Mouse (Mus musculus) yolk sac, embryonic 10.5 days (tissue): ENCODE measurements around the gene Cstf3.

Source experiments
- DNase-seq: peaks from one replicate; pipeline ENCODE4 v3.0.0-alpha.2; 2017; ENCODE audit warnings: low spot score

Gene Cstf3

GRCm38 (mm10) chr2:104711585-104712485 lies 121.5 kb downstream of the Cstf3 start, which contains the start of gene Tcp11l1:
Tcp11l1 (minus strand) TSS chr2:104712169.
- DNase-seq: peak; percentile 72

- no peak for DNase-seq
These were observed 122.1 kb downstream of the Cstf3 start for GRCm38 (mm10) chr2:104712486-104712809.

GRCm38 (mm10) chr2:104714254-104714691 lies 124.0 kb downstream of the Cstf3 start:
- DNase-seq: no peak
